Mouse (Mus musculus) midbrain, embryonic 11.5 days (tissue): ENCODE results near the gene Apobec3. TPM values are rescaled to one million over a fixed set of nuclear protein-coding genes. Genes with fewer than 3 reads are reported as not detected.
A peak's percentile ranks its signal among the peaks of the same experiment; 100 is the strongest.

Experiments
- ATAC-seq: fragments of 200-750 bp; cut with Nextera tagmentation; 2 replicates; pipeline ENCODE4 v1.8.0; 2017; ENCODE audit warnings: moderate TSS enrichment, moderate library complexity; ENCODE audit not compliant: low FRiP score
- DNase-seq: peaks from one replicate; pipeline ENCODE4 v3.0.0; 2015; ENCODE audit warnings: low spot score; ENCODE audit errors: missing footprints
- H3K27ac ChIP-seq: fragments of 300-500 bp; sonication (generic); 2 replicates; pipeline ENCODE4 v1.5.1; 2014; ENCODE audit warnings: low read depth, low read length
- H3K27me3 ChIP-seq: fragments of 300-500 bp; sonication (generic); 2 replicates; pipeline ENCODE4 v1.6.1; 2014; ENCODE audit warnings: mild to moderate bottlenecking, low read length, moderate library complexity, mixed read lengths; ENCODE audit not compliant: control insufficient read depth, insufficient read depth
- H3K36me3 ChIP-seq: fragments of 300-500 bp; sonication (generic); 2 replicates; pipeline ENCODE4 v1.6.1; 2014; ENCODE audit warnings: mild to moderate bottlenecking, low read length, moderate library complexity, mixed read lengths; ENCODE audit not compliant: control insufficient read depth, insufficient read depth
- H3K4me1 ChIP-seq: fragments of 300-500 bp; sonication (generic); 2 replicates; pipeline ENCODE4 v1.6.1; 2014; ENCODE audit warnings: low read length; ENCODE audit not compliant: control insufficient read depth, insufficient read depth
- H3K4me2 ChIP-seq: fragments of 300-500 bp; sonication (generic); 2 replicates; pipeline ENCODE4 v1.6.1; 2014; ENCODE audit warnings: mild to moderate bottlenecking, moderate library complexity
- H3K4me3 ChIP-seq: fragments of 300-500 bp; sonication (generic); 2 replicates; pipeline ENCODE4 v1.5.1; 2014; ENCODE audit warnings: low read depth, low read length
- H3K9ac ChIP-seq: fragments of 300-500 bp; sonication (generic); 2 replicates; pipeline ENCODE4 v1.6.1; 2014; ENCODE audit warnings: low read length
- H3K9me3 ChIP-seq: fragments of 300-500 bp; sonication (generic); 2 replicates; pipeline ENCODE4 v1.6.1; 2016; ENCODE audit warnings: low read length; ENCODE audit not compliant: control insufficient read depth
- whole genome bisulfite sequencing: fragments of 180-500 bp; shearing (Covaris S2); extraction: QIAGEN DNeasy Blood & Tissue Kit; methylation state at CpG from one replicate; pipeline ENCODE4 v1.1.7; 2014; 5-methylcytosine and 5-hydroxymethylcytosine counted together
- polyA plus RNA-seq: library from polyadenylated mRNA; unstranded; fragments of >200 nt; fragmentation: Nextera tagmentation; extraction: Ambion mirVana; gene quantifications from 2 replicates; pipeline ENCODE4 v1.2.1, GENCODE M21; 2014

Apobec3 gene
- polyA plus RNA-seq, 1 experiment from 2014 or later = 6.0 TPM

DNA sequence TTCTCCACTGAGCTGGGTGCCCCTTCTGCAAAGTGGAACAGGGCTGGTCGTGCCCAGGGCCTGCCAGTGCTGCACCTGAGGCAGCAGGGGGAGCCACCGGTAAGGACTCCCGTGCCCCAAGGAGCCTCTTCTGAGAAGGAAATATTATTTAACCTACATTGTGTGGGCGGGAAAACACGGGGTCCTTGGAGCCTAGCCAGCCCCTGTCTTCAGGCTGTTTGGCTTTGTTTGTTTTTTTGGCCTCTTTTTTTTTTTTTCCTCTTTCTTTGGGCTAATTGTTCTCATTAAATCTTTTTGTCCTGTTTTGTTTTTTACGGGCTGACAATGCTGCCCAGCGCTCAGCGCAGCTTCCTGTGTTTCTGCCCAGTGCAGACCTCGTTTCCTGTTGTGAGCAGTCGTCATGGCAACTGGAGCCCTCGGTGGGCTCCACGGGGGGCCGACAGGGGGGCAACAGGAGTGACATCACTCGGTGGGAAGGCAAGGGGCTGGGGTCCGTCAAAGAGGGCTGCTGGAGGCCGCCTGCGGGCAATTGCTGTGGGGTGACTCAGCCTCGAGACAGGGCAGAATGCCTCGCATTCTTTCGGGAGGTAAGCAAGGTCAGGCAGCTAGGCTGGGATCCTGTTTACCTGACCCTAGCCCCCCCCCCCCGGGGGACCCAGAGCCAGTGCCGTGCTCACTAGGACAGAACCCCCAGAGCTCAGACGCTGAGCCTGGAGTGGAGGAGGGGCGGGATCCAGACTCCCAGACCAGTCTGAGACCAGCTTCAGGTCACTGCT is 59.0 kb downstream of the Apobec3 start:
- peaks cover 13% of the 10 kb centered on the region for H3K4me1 ChIP-seq
- 4% methylated on average over 24 of the region's 24 CpGs for WGBS
- peak; percentile 79 for ATAC-seq

DNA sequence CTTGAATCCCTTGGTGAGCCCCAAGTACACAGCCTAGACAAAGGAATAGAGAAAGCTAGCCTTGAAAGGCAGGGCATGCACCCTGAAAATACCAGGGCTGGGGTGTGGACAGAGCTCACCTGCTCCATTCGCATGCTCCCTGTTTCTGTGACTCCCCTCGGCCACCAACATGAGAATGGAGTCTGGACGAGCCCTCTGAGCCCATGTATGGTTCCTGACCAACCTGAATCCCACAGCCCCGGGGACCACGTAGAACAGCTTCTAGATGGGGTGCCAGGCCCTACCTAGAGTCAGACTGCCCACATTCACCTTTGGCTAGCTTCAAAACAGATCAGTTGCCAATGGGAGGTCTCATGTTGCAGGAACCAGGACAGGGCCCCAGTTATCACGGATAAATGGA is 59.8 kb downstream of the Apobec3 start:
- 73% methylated on average over 6 of the region's 6 CpGs for WGBS
- no peaks in the 10 kb centered on the region for H3K27me3 ChIP-seq
- no peak overlapping the region for H3K4me2 ChIP-seq
- no peak overlapping the region for H3K9ac ChIP-seq
- ATAC-seq = no peak
- peaks cover 13% of the 10 kb centered on the region for H3K4me1 ChIP-seq
- no peak overlapping the region for H3K27ac ChIP-seq
- H3K4me3 ChIP-seq = no peak overlapping the region
- H3K36me3 ChIP-seq = no peaks in the 10 kb centered on the region
- peak; percentile 85 for DNase-seq
- H3K9me3 ChIP-seq = no peaks in the 10 kb centered on the region

More for the DNA sequence above, 59.0 kb downstream of the Apobec3 start:
- Histone ChIP-seq H3K36me3 (no peaks in the 10 kb centered on the region), H3K4me3 (peak overlapping the region; percentile 16), H3K4me2 (peak overlapping the region; percentile 51), H3K9me3 (no peaks in the 10 kb centered on the region), H3K27ac (no peak overlapping the region; the same call in 1 of the 2 replicates), H3K9ac (peak overlapping the region; percentile 29), H3K27me3 (no peaks in the 10 kb centered on the region)
- DNase-seq = peak; percentile 93

DNA sequence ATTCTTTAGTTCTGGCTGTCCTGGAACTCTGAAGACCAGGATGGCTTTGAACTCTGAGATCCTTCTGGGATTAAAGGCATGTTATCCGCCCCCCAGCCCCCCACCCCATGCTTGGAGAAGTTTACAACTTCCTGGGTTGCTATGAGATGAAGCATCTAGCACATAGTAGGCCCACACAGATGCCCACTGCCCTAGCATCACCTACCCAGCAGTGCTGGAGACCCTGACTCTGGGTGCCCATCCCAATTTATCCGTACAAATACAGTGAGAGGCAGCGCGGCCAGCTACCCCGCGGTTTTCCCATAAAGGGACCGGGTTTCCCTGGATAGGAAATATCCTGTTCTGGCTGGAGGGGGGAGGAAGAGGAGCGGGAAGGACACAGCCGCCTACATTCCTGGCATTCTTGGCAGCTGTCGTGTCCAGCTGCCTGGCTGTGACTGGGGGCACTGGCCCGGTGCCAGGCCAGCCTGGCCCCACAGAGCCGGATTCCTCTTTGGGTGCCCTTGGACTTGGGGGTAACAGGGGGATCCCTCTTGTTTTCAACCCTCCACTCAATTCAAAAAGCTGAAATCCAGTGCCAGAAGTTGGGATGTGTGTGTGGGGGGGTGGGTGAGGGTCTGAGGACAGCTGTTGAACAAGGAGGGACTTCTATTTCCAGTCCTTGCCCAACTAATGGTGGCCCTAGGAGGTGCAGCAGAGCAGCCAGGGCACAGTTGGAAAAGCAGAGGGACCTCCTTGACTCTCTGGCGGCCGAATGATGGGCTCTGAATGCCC is 60.5 kb downstream of the Apobec3 start:
- Histone ChIP-seq H3K36me3 (no peaks in the 10 kb centered on the region), H3K27ac (no peak overlapping the region), H3K9me3 (no peaks in the 10 kb centered on the region), H3K4me1 (peaks cover 13% of the 10 kb centered on the region), H3K27me3 (no peaks in the 10 kb centered on the region), H3K9ac (no peak overlapping the region), H3K4me2 (no peak overlapping the region), H3K4me3 (no peak overlapping the region)
- DNase-seq = peak; percentile 85
- WGBS = 54% methylated on average over 14 of the region's 14 CpGs
- no peak for ATAC-seq

DNA sequence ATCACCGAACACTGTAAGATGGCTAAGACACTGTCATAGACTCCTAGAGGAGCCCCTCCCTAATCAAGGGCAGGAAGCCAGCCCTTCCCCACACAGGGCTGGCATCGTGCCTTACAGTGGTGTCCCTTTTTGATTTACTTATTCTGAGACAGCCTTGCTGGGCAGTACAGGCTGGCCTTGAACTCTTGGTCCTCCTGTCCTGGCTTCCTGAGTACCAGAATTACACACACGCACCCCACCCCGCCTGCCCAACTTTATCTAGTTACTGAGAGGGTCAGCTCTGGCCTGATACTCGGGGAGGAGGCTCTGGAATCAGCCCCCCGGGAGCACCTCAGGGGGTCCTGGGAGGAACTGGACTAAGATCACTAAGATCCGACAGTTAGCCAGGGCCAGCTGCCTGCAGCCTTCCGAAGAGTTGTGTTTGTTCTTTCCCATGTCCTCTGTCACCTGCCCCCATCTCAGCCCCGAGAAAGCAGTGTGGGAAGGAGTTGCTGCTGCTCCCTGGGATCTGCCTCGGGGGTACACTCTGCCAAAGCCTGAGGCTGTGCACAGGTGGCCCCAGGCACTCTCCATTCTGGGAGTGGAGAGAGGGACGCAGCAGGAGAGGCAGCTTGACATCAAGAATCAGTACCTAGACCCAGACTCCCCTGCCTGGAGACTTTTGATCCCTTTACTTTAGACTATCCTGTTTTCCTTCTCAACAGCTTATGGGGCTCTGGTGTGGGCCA is 61.2 kb downstream of the Apobec3 start:
- Histone ChIP-seq H3K4me1 (peaks cover 13% of the 10 kb centered on the region), H3K4me2 (no peak overlapping the region), H3K27me3 (no peaks in the 10 kb centered on the region), H3K4me3 (no peak overlapping the region), H3K27ac (no peak overlapping the region), H3K9me3 (no peaks in the 10 kb centered on the region), H3K36me3 (no peaks in the 10 kb centered on the region), H3K9ac (no peak overlapping the region)
- DNase-seq (peak; percentile 54), ATAC-seq (no peak)
- WGBS = 55% methylated on average over 11 of the region's 11 CpGs

DNA sequence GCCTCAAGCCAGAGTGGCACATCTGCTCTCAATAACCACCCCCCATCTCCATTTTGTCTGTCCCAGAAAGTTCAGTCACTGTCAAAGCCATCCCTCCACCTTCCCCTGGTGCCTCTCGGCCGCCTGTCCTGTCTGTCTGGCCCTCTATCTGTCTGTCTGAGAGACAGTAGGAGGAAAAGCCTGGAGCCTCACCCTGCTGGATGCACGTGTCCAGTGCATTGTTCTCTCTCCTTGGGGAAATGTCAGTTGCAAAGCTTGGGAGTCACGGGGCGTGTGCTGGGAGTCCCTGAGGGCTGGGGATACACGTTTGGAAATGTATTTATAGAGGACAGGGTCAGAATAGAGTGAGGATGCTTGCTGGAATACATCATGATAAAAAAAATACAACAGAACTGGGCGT is 62.0 kb downstream of the Apobec3 start:
- Histone ChIP-seq H3K9ac (no peak overlapping the region), H3K9me3 (no peaks in the 10 kb centered on the region), H3K4me3 (no peak overlapping the region), H3K27me3 (no peaks in the 10 kb centered on the region), H3K36me3 (no peaks in the 10 kb centered on the region), H3K27ac (no peak overlapping the region), H3K4me1 (peaks cover 13% of the 10 kb centered on the region), H3K4me2 (no peak overlapping the region)
- 65% methylated on average over 7 of the region's 7 CpGs for WGBS
- ATAC-seq (no peak), DNase-seq (no peak)

DNA sequence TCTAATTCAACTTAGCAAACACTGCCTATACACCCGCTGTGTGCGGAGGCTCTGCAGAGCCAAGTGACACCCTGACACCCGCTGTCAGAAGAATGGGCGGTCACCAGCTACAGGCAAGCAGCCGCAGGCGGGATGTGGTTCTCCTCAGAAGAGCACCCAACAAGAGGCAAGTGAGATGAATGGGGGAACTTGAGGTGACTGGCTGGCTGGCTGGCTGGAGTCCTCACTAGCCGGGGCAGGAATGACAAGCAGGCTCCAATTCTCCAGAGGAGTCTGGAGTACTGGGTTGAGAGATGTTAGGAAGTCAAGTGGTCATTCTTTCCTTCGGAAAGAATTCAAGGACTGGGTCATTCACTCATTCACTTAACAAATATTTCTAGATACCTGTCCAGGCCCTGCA is 65.1 kb downstream of the Apobec3 start:
- H3K27ac ChIP-seq = no peak overlapping the region
- no peaks in the 10 kb centered on the region for H3K9me3 ChIP-seq
- no peaks in the 10 kb centered on the region for H3K4me1 ChIP-seq
- no peaks in the 10 kb centered on the region for H3K27me3 ChIP-seq
- no peak overlapping the region for H3K4me2 ChIP-seq
- 88% methylated on average over 8 of the region's 8 CpGs for WGBS
- ATAC-seq (no peak), DNase-seq (no peak)
- no peaks in the 10 kb centered on the region for H3K36me3 ChIP-seq
- no peak overlapping the region for H3K4me3 ChIP-seq
- H3K9ac ChIP-seq = no peak overlapping the region

DNA sequence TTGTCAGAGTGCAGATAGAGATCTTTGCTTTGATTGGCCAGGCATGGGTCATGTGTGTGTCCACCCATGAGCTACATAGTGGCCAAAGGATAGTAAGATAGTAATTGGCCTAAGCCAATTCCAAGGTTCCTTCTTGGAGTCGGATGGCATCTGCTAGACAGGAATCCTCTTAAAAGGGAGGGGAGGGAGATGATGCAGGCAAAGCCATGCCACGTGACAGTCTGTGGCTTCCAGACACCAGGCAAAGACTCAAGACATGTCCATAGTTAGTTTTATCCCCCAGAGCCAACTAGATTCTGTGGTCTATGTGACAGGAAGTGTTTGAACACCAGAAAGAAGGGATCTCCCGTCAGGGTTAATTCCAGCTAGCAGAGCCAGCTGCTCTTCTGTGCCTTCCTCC is 67.0 kb downstream of the Apobec3 start:
- Histone ChIP-seq H3K4me3 (no peak overlapping the region), H3K4me2 (no peak overlapping the region), H3K27ac (no peak overlapping the region), H3K9ac (no peak overlapping the region), H3K27me3 (no peaks in the 10 kb centered on the region), H3K4me1 (no peaks in the 10 kb centered on the region), H3K36me3 (no peaks in the 10 kb centered on the region), H3K9me3 (no peaks in the 10 kb centered on the region)
- peak; percentile 60 for DNase-seq
- no peak for ATAC-seq
- WGBS = 68% methylated on average over 3 of the region's 3 CpGs

DNA sequence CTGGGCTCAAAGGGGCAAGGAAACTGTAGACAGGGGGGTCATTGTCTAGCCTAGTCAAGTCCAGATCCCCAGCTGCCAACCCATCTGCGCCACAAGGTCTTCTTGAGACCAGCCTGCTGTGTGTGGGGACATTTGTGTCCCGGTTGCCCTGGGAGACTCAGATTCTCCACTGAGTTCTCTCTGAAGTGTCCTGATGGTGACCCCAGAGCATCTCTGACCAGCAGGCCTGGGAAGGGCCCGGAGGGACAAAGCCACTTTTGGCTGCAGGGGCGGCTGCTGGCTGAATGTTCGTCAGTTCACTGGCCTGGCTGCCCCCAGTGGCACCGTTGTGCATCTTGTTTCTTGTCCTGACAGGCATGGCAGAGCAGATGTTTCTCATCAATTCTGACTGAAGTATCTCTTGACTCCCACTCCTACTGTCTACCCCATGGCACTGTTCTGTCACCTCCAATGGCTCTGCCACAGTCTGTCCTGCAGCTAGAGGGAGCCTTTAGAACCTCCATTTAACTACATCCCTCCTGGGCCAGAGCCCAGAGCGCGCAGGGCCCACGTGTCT is 70.0 kb downstream of the Apobec3 start:
- Histone ChIP-seq H3K9me3 (no peaks in the 10 kb centered on the region), H3K27me3 (no peaks in the 10 kb centered on the region), H3K9ac (no peak overlapping the region), H3K4me1 (no peaks in the 10 kb centered on the region), H3K4me2 (no peak overlapping the region), H3K36me3 (no peaks in the 10 kb centered on the region), H3K27ac (no peak overlapping the region), H3K4me3 (no peak overlapping the region)
- DNase-seq = peak; percentile 82
- WGBS = 63% methylated on average over 9 of the region's 9 CpGs
- no peak for ATAC-seq
